Mouse (Mus musculus) ES-E14 (cell line): ENCODE measurements at regions not wholly inside any gene's neighbourhood (a gene's known extent, or its start where the extent isn't known, plus 50 kb on each side); places are given as distances from the start of the nearest gene placed in this dataset.

Experiments
- CHD2 ChIP-seq: IDR thresholded peaks from 2 replicates; pipeline ENCODE4 v1.6.1; 2014; ENCODE audit warnings: mild to moderate bottlenecking, low read depth, low read length, inconsistent platforms
- HCFC1 ChIP-seq: IDR thresholded peaks from 2 replicates; pipeline ENCODE4 v1.6.1; 2012; ENCODE audit warnings: low read length, inconsistent platforms, borderline replicate concordance; ENCODE audit not compliant: insufficient read depth

DNA sequence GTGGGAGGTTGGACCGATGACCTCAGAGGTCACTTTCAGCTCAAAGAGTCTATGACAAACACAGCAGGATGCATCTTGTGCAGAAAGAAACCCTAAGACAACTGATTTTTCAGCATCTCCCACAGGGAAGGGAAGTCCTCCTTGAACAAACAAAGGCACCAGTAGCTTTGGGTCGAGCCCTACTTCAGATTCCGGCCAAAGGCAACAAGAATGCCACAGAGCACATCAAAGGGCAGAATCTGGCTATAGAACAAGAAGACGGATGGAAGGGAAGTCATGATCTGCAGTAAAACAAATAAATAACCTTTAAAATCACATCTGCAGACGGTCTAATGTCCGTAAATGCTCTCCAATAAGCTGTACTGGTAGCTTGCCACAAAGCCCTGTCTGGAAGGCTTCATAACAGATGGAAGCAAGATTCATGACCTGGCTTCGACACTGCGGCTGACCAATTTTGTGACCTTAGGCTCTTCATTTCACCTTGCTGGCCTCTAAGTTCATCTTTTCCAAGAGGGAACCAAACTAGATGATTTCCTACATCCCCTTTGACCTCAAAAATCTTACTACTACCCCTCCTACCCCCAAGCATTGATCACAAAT lies 630.4 kb upstream of the A1bg start:
- no peak for TF ChIP-seq HCFC1
- no peak for TF ChIP-seq CHD2
